Mouse (Mus musculus) testis, adult 2 months (tissue): ENCODE measurements around the gene Inpp5f.

Experiments
- CTCF ChIP-seq: fragments of 200-500 bp; IDR thresholded peaks from 2 replicates; pipeline ENCODE4 v1.5.1; 2012; ENCODE audit warnings: low read depth, mild to moderate bottlenecking, inconsistent platforms, low read length, moderate library complexity; ENCODE audit not compliant: control insufficient read depth, insufficient read depth, insufficient replicate concordance
- POLR2A ChIP-seq: fragments of 200-500 bp; IDR thresholded peaks from 2 replicates; pipeline ENCODE4 v1.6.1; 2012; ENCODE audit warnings: low read depth, mild to moderate bottlenecking, inconsistent platforms, low read length, moderate library complexity; ENCODE audit not compliant: control insufficient read depth

- no peak for TF ChIP-seq POLR2A
- TF ChIP-seq CTCF, result no peak
Measured at GRCm38 (mm10) chr7:128592936-128593241, 18.2 kb upstream of the Inpp5f start.
